Mouse (Mus musculus): ENCODE results near the gene Ubash3b. TPM values are rescaled to one million over a fixed set of nuclear protein-coding genes. Genes with fewer than 3 reads are reported as not detected.

Ubash3b gene
- polyA plus RNA-seq, 2 experiments = 6.1 to 10.3 TPM

- Histone ChIP-seq H3K4me2 (replicated peaks; ENCODE audit: low read depth, low read length, severe bottlenecking) (no peak overlapping the region), H3K27ac (replicated peaks; ENCODE audit: low read depth, low read length) (no peak overlapping the region), H3K9ac (ENCODE audit: low read depth, low read length, severe bottlenecking) (no peak overlapping the region), H3K4me1 (ENCODE audit: control insufficient read depth, insufficient read depth, low read length) (peaks cover 7% of the 10 kb centered on the region), H3K27me3 (ENCODE audit: control insufficient read depth, insufficient read depth, low read length) (no peaks in the 10 kb centered on the region), H3K9me3 (ENCODE audit: control insufficient read depth, low read length) (no peaks in the 10 kb centered on the region), H3K4me3 (replicated peaks; ENCODE audit: low read length) (no peak overlapping the region), H3K36me3 (ENCODE audit: control insufficient read depth, insufficient read depth, low read length) (no peaks in the 10 kb centered on the region)
- no peak for ATAC-seq (ENCODE audit: low FRiP score, low read depth)
- no peak for DNase-seq (ENCODE audit: low spot score)
- WGBS = 64% methylated on average over 2 of the region's 2 CpGs
- TF ChIP-seq POLR2A (IDR thresholded peaks at IDR 0.05; ENCODE audit: borderline replicate concordance, extremely low read depth, insufficient read depth, insufficient read length) = no peak
Measured at GRCm38 (mm10) chr9:41149896-41150295, 11.6 kb downstream of the Ubash3b start.

DNA sequence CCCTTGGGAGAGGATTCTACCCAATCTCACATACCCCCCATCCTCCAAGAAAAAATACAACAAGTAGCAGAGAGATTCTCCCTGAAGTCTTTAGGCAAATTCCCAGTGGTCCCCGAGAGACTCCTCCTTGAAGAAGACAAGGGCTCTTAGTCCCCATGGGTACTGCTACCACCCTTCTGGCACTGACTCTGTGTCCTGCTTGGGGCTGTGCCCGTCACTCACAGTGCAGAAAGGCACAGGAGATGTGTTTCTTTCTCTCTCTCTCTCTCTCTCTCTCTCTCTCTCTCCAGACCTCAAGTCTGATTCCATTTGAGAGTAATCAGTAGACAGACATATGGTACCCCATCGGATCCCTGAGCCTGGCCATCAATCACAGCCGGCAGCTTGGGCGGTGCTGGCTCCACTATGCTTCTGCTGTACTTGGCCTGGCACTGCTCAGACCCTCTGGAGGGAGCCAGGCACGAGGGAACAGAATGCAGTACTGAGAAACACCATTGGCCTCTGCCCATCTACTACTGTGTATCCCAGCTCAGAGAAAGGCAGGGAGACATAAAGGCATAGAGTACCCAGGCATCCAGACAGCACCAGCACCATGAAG lies 12.3 kb downstream of the Ubash3b start:
- H3K9ac ChIP-seq (ENCODE audit: low read depth, low read length, severe bottlenecking) = no peak overlapping the region
- H3K4me2 ChIP-seq (replicated peaks; ENCODE audit: low read depth, low read length, severe bottlenecking) = no peak overlapping the region
- H3K27ac ChIP-seq (replicated peaks; ENCODE audit: low read depth, low read length) = no peak overlapping the region
- H3K9me3 ChIP-seq (ENCODE audit: control insufficient read depth, low read length) = no peaks in the 10 kb centered on the region
- ATAC-seq (ENCODE audit: low FRiP score, low read depth) (no peak), DNase-seq (ENCODE audit: low spot score) (no peak)
- no peaks in the 10 kb centered on the region for H3K27me3 ChIP-seq (ENCODE audit: control insufficient read depth, insufficient read depth, low read length)
- 63% methylated on average over 6 of the region's 6 CpGs for WGBS
- no peak overlapping the region for H3K4me3 ChIP-seq (replicated peaks; ENCODE audit: low read length)
- no peaks in the 10 kb centered on the region for H3K36me3 ChIP-seq (ENCODE audit: control insufficient read depth, insufficient read depth, low read length)
- peaks cover 7% of the 10 kb centered on the region for H3K4me1 ChIP-seq (ENCODE audit: control insufficient read depth, insufficient read depth, low read length)
- no peak for TF ChIP-seq POLR2A (IDR thresholded peaks at IDR 0.05; ENCODE audit: borderline replicate concordance, extremely low read depth, insufficient read depth, insufficient read length)

GRCm38 (mm10) chr9:41148600-41148999 lies 12.9 kb downstream of the Ubash3b start:
- no peak for DNase-seq (ENCODE audit: low spot score)
- no peaks in the 10 kb centered on the region for H3K9me3 ChIP-seq (ENCODE audit: control insufficient read depth, low read length)
- H3K27me3 ChIP-seq (ENCODE audit: control insufficient read depth, insufficient read depth, low read length) = no peaks in the 10 kb centered on the region
- 81% methylated on average over 7 of the region's 7 CpGs for WGBS
- no peaks in the 10 kb centered on the region for H3K36me3 ChIP-seq (ENCODE audit: control insufficient read depth, insufficient read depth, low read length)
- no peak overlapping the region for H3K9ac ChIP-seq (ENCODE audit: low read depth, low read length, severe bottlenecking)
- no peak overlapping the region for H3K4me2 ChIP-seq (replicated peaks; ENCODE audit: low read depth, low read length, severe bottlenecking)
- no peak for ATAC-seq (ENCODE audit: low FRiP score, low read depth)
- no peak overlapping the region for H3K27ac ChIP-seq (replicated peaks; ENCODE audit: low read depth, low read length)
- TF ChIP-seq POLR2A (IDR thresholded peaks at IDR 0.05; ENCODE audit: borderline replicate concordance, extremely low read depth, insufficient read depth, insufficient read length) = no peak
- H3K4me3 ChIP-seq (replicated peaks; ENCODE audit: low read length) = no peak overlapping the region
- H3K4me1 ChIP-seq (ENCODE audit: control insufficient read depth, insufficient read depth, low read length) = peaks cover 7% of the 10 kb centered on the region

DNA sequence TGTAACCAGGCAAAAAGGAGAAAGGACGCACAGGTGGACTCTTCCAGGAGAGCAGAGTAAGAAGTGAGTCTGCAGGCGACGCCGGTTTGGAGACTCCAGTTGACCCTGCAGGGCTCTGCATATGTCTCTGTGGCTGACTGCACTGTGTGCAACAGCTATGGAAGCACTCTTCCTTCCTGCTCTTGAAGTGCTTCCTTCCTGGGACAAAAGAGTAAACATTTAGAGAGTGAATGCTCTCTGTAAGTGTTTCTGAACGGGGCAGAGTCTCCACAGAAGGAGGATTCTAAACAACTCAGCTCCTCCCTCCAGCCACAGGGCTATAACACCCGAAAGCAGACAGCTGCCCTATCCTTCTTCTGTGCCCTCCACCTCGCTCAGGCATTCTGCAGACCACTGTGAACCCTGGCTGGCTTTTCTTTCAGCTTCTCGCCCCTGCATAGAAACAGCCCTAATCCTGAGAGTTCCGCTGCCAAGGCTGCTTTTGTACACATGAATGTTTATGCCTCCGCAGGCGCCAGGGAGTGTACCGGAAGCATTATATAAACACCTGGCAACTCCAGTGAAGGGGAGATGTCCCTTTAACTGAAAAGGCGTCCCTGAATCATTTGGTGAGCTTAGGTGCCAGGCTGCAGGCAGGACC lies 14.2 kb downstream of the Ubash3b start:
- H3K4me3 ChIP-seq (replicated peaks; ENCODE audit: low read length) = no peak overlapping the region
- no peak overlapping the region for H3K9ac ChIP-seq (ENCODE audit: low read depth, low read length, severe bottlenecking)
- TF ChIP-seq POLR2A (IDR thresholded peaks at IDR 0.05; ENCODE audit: borderline replicate concordance, extremely low read depth, insufficient read depth, insufficient read length) = no peak
- H3K4me1 ChIP-seq (ENCODE audit: control insufficient read depth, insufficient read depth, low read length) = peaks cover 4% of the 10 kb centered on the region
- 0 out of 2 replicates have a peak overlapping the region, but pooled peaks have one; percentile 13 for H3K4me2 ChIP-seq (replicated peaks; ENCODE audit: low read depth, low read length, severe bottlenecking)
- no peaks in the 10 kb centered on the region for H3K27me3 ChIP-seq (ENCODE audit: control insufficient read depth, insufficient read depth, low read length)
- no peaks in the 10 kb centered on the region for H3K9me3 ChIP-seq (ENCODE audit: control insufficient read depth, low read length)
- DNase-seq (ENCODE audit: low spot score) (no peak), ATAC-seq (ENCODE audit: low FRiP score, low read depth) (no peak)
- WGBS = 43% methylated on average over 13 of the region's 13 CpGs
- no peaks in the 10 kb centered on the region for H3K36me3 ChIP-seq (ENCODE audit: control insufficient read depth, insufficient read depth, low read length)
- no peak overlapping the region for H3K27ac ChIP-seq (replicated peaks; ENCODE audit: low read depth, low read length)

- DNase-seq (ENCODE audit: low spot score) (no peak), ATAC-seq (ENCODE audit: low FRiP score, low read depth) (no peak)
- WGBS = 80% methylated on average over 15 of the region's 15 CpGs
- Histone ChIP-seq H3K4me1 (ENCODE audit: control insufficient read depth, insufficient read depth, low read length) (peaks cover 4% of the 10 kb centered on the region; the same call in 1 of the 2 replicates), H3K9ac (ENCODE audit: low read depth, low read length, severe bottlenecking) (no peak overlapping the region), H3K4me2 (replicated peaks; ENCODE audit: low read depth, low read length, severe bottlenecking) (no peak overlapping the region), H3K27me3 (ENCODE audit: control insufficient read depth, insufficient read depth, low read length) (no peaks in the 10 kb centered on the region), H3K4me3 (replicated peaks; ENCODE audit: low read length) (no peak overlapping the region), H3K36me3 (ENCODE audit: control insufficient read depth, insufficient read depth, low read length) (no peaks in the 10 kb centered on the region), H3K27ac (replicated peaks; ENCODE audit: low read depth, low read length) (no peak overlapping the region), H3K9me3 (ENCODE audit: control insufficient read depth, low read length) (no peaks in the 10 kb centered on the region)
- no peak for TF ChIP-seq POLR2A (IDR thresholded peaks at IDR 0.05; ENCODE audit: borderline replicate concordance, extremely low read depth, insufficient read depth, insufficient read length)
Measured at GRCm38 (mm10) chr9:41143825-41144224, 17.7 kb downstream of the Ubash3b start.

Data from limb, embryonic 14.5 days (tissue).